Mouse (Mus musculus) left cerebral cortex, adult 2 months (tissue): ENCODE data around the gene Ophn1. TPM values are rescaled to one million over a fixed set of nuclear protein-coding genes. Genes with fewer than 3 reads are reported as not detected.

Experiments
- DNase-seq, 2 experiments: peaks; one replicate each; pipeline ENCODE4 v3.0.0; 2021 to 2022; ENCODE audit warnings: low spot score in 2 of 2, mixed read lengths in 1 of 2; ENCODE audit errors: extremely low spot score in 1 of 2
- H3K27ac ChIP-seq: fragments of 200-600 bp; 2 replicates; pipeline ENCODE4 v1.8.1; 2022
- H3K4me3 ChIP-seq: fragments of 200-600 bp; 2 replicates; pipeline ENCODE4 v1.8.1; 2022
- CTCF ChIP-seq: fragments of 200-600 bp; IDR thresholded peaks from 2 replicates; pipeline ENCODE4 v1.8.1; 2022; ENCODE audit warnings: antibody characterized with exemption, mild to moderate bottlenecking, moderate library complexity
- intact Hi-C: fragments of 180-260 bp; cut with DNase I; formaldehyde crosslinking; loops from one replicate; pipeline ENCODE4 v1.15.1; 2025
- long read RNA-seq, 2 experiments: library from polyadenylated mRNA; stranded (forward); transcript quantifications; one replicate each; pipeline ENCODE4 v2.0.0; 2021; ENCODE audit warnings: borderline mapping rate in 2 of 2
- total RNA-seq, 2 experiments: library from RNA; stranded (reverse); gene quantifications; 2 replicates each; pipeline ENCODE4 v1.2.3; 2021

The Ophn1 gene
- 10 to 100 TPM; 36.9 to 42.1 TPM for total RNA-seq
- long read RNA-seq, experiment 1, full-length matches to known transcripts, result 26 of 41 reads
- long read RNA-seq, experiment 1, partial matches to known transcripts, result 3 of 41 reads
- long read RNA-seq, experiment 1, other reads (novel, unspliced or antisense), result 12 of 41 reads
- long read RNA-seq, experiment 2, full-length matches to known transcripts, result 20 of 40 reads
- long read RNA-seq, experiment 2, partial matches to known transcripts, result 4 of 40 reads
- long read RNA-seq, experiment 2, other reads (novel, unspliced or antisense), result 16 of 40 reads

DNA sequence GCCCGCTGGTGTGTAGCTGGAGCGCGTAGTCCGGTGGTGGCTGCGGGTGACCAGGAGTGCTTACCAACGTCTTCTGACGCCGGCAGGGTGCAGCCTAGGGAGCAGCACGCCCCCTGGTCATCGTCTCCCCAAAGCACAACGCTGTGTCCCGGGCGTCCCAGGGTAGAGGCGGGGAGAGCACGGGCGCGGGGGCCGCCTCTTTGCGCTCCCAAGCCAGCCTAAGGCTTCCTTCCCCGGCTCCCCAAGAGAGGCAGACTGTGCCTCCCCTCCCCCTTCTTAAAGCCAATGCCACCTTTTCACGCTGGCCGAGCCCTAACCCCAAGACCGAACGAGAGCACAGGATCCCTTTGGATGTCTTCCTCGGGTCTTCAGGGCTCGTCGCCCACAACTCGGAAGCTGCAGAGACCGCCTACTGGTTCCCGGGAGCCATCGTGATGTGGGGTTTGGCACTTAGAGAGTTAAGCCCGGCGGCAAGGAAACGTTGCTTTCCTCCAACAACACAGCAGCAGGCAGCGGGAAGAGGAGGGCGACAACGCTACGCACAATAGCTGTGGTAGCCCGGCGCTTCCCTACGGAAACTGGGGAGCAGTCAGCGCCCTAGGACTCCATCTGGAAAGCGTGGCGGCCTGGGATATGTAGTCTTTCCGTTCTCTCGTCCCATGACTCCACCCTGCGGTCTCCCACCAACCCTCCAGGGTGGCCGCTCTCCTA, at the start of gene Ophn1:
Ophn1 (minus strand) TSS at position 620 of the 711 bp plus-strand sequence.
- peak within 1 kb of the TSS; percentile 89 for H3K27ac ChIP-seq
- H3K4me3 ChIP-seq, result peak within 1 kb of the TSS; percentile 64
- TF ChIP-seq CTCF, result no peak; the same call in none of the 2 replicates
- DNase-seq, result peak; percentile 65 to 71
- intact Hi-C loops, result loop anchor here (1.0 kb wide), 1 partner anchor 47 kb away; no protein-coding TSS in a partner anchor

DNA sequence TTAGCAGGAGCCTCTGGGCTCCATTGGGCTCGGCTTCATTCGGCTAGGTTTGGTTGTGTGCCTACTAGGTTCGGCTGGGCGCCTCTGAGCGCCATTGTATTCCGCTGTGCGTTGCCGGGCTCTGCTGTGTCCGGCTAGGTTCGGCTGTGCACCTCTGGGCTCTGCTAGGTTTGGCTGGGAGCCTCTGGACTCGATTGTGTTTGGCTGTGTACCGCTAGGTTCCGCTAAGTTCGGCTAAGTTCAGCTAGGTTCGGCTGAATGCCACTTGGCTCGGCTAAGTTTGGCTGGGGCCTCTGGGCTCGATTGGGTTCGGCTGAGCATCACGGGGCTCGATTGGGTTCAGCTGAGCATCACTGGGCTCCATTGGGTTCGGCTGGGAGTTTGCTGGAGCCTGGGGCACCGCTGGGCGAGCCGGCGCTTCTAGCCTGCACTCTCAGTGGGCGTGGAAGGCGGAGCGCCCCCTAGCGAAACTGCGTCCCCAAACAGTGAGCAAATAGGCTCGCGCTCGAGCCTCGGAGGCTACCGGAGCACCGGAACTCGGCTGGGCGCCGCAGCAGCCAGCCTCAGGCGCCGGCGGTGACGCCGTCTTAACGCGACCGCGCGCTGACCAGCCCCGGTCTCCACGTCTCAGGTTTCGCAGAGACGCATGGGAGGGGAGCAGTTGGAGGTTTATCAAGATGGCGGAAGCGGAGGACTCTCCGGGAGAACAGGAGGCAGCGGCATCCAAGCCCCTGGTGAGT, 46.9 kb upstream of the Ophn1 start:
- peak overlapping the region; percentile 49 for H3K4me3 ChIP-seq
- H3K27ac ChIP-seq, result peak overlapping the region; percentile 90
- peak; percentile 76 for TF ChIP-seq CTCF
- intact Hi-C loops, result loop anchor here (1.0 kb wide), 1 partner anchor 47 kb away; no protein-coding TSS in a partner anchor
- peak; percentile 90 to 92 for DNase-seq

DNA sequence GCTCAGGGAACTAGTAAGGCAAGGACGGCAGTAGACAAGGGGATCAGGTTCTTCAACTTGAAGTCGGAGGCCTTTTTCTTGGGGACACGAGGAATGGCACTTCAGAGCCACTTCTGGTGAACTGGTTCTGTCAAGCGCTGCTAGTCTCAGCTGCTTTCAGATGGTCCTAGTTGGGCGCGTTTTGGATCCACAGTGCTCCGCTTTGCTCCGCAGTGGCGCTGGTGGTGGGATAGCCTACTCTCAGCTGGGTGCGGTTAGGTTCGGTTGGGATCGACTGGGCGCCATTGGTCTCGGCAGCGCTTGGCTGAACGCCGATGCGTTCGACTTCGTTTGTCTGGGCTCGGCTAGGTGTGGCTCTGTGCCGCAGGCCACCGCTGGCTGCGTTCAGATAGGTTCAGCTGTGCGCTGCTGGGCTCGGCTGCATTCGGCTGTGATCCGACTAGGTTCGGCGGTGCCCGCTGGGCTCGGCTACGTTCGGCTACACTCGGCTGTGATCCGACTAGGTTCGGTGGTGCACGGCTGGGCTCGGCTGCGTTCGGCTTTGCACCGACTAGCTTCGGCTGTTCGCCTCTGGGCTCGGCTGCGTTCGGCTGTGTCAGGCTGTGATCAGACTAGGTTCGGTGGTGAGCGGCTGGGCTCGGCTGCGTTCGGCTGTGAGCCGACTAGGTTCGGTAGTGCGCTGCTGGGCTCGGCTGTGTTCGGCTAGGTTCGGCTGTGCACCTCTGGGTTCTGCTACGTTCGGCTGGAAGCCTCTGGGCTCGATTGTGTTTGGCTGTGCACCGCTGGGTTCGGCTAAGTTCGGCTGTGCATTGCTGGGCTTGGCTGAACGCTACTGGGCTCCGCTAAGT, 46.1 kb upstream of the Ophn1 start:
- TF ChIP-seq CTCF, result no peak
- intact Hi-C loops, result loop anchor here (1.0 kb wide), 1 partner anchor 47 kb away; no protein-coding TSS in a partner anchor

DNA sequence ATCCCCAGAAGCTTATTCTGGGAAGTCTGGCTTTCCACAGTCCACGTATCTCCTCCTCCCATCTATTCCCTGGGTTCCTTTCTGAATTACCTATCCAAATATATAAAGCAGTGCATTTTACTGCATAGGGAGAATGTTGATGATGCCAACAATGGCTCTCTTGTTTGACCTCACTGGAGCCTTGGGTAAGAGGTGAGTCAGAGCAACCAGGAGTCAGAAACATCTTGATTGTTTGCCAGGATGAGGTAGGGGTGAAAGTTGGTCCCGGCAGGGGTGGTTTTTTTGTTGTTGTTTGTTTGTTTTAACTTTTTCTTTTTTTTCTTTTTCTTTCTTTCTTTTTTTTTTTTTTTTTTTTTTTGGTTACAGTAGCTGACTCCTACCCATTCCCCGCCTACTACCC, 45.3 kb upstream of the Ophn1 start, which contains the start of gene Yipf6:
Yipf6 (plus strand) TSS at position 216 of the 400 bp plus-strand sequence.
- Histone ChIP-seq H3K27ac (peak within 1 kb of the TSS; percentile 80), H3K4me3 (peak within 1 kb of the TSS; percentile 53)
- DNase-seq, result no peak
- no peak for TF ChIP-seq CTCF
- intact Hi-C loops, result no loop called here

More for the DNA sequence above, 46.1 kb upstream of the Ophn1 start:
- Histone ChIP-seq H3K27ac (peak overlapping the region; percentile 90), H3K4me3 (peak overlapping the region; percentile 53)
- DNase-seq, result peak; percentile 96

DNA sequence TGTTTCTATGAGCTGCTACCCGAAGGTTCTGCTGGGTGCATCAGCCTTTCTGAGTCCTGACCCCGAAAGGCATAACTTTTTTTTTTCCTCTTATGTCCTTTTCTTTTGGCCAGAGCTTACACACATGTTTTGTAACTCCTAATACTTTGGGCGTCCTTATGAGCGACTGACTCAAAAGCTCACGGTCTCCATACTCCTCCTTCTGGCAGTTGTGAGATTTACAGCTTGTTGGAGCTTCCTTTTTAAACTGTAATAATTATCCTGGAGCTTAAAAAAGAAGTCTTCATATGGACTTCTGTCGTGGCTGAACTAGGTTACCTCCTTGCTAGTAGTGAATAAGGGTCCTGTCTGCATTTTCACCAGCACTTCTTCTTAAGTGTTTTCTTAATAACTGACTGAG, 28.6 kb upstream of the Ophn1 start:
- TF ChIP-seq CTCF, result peak; percentile 68
- peak in 1 of 2 experiments; percentile 10 for DNase-seq
- intact Hi-C loops, result loop anchor here (1.0 kb wide), 1 partner anchor 218 kb away; no protein-coding TSS in a partner anchor
- no peak overlapping the region for H3K27ac ChIP-seq
- H3K4me3 ChIP-seq, result no peak overlapping the region

DNA sequence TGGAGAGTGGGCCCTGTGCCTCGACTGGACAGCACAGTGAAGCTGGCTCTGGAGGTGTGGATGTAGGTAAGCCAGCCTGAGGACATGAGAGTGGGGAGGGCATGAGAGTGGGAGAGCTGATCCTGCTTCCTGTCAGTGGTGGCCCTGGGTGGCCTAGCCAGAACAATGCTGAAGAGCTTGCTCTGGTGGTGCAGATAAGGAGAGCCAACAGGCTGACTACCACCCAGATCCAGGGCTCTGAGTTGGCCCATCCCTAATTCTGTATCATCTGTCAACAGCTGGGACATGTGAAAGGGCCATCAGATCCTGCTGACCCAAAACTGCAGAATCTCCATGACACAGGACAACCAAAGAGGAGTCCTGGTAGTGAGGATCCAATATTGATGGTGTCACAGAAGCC, 18.1 kb upstream of the Ophn1 start:
- no peak overlapping the region for H3K27ac ChIP-seq
- TF ChIP-seq CTCF, result no peak
- H3K4me3 ChIP-seq, result no peak overlapping the region
- intact Hi-C loops, result no loop called here
- DNase-seq, result no peak

DNA sequence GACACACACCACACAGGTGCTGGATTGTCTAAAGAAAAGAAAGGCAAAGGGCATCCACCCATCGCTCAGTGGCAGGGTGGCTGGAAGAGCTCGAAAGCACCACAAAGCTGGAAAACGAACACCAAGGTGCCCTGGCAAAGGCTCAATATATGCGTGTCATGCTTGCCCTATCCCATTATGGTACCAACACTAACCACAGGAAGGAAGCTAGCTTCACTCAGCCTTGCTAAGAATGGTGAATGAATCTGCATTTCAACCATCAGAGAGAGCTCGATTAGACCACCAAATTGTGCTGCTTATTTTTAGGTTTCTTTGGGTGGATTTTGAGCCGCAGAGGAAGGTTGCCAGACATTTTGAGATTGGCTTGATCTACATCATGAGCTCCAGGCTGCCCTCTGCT, 13.4 kb upstream of the Ophn1 start:
- Histone ChIP-seq H3K4me3 (no peak overlapping the region), H3K27ac (no peak overlapping the region)
- intact Hi-C loops, result no loop called here
- TF ChIP-seq CTCF, result no peak
- no peak for DNase-seq

DNA sequence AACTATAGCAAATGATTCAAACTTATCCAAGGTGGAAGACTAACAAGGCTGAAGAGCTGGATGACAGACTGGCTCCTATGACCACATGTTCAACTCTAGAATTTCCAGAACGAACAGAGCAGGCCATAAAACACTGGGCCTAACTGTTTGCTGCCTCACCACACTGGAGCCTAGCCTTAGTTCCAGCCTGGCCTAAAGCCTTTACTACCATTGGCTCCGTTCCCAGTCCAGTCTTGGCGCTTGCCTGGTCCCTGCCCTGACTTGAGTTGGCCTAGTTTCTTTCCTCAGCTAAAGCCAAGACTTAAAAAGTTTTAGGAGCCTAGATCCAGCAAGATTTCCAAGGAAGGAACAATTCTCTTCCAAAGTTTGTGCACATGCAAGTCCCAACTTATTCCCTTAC, 7.5 kb upstream of the Ophn1 start:
- no peak for TF ChIP-seq CTCF
- DNase-seq, result no peak
- H3K27ac ChIP-seq, result no peak overlapping the region
- intact Hi-C loops, result no loop called here
- no peak overlapping the region for H3K4me3 ChIP-seq

DNA sequence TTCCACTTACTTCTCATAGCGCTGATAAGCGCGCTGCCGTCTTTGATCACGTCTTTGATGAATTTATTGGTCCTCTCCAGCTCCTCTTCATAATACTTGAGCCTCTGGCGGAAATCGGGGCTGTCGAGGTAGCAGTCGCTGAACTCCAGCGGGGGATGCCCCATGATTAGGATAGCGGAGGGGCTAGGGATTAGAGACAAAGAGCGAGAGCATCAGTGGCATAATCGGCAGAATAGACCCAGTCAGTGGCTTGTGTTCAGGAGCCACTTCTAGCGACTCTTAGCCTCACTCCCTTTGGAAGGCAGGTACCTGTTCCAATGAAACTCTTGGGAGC, 786 bp downstream of the Ophn1 start:
- peak overlapping the region; percentile 64 for H3K4me3 ChIP-seq
- DNase-seq, result no peak
- peak overlapping the region; percentile 89 for H3K27ac ChIP-seq
- TF ChIP-seq CTCF, result no peak
- intact Hi-C loops, result loop anchor here (1.0 kb wide), 1 partner anchor 47 kb away; no protein-coding TSS in a partner anchor

DNA sequence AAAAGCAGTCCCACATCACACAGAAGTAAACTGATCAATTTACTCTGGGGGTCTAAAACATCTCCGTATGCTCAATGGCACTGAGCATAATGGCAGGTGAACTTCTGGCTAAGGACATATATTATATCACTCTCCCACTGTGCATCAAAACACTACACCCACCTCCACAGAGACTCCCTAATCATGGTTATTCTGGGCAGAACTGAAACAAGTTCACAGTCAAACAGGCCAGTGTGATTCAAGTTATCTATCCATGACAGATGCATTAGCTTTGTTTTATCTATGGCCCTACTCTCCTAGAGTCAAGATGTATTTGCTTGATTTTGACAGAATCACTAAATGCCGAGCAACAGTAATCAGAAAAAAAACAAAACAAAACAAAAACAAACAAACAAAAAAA, 8.8 kb downstream of the Ophn1 start:
- DNase-seq, result no peak
- H3K4me3 ChIP-seq, result no peak overlapping the region
- intact Hi-C loops, result no loop called here
- no peak for TF ChIP-seq CTCF
- no peak overlapping the region for H3K27ac ChIP-seq

DNA sequence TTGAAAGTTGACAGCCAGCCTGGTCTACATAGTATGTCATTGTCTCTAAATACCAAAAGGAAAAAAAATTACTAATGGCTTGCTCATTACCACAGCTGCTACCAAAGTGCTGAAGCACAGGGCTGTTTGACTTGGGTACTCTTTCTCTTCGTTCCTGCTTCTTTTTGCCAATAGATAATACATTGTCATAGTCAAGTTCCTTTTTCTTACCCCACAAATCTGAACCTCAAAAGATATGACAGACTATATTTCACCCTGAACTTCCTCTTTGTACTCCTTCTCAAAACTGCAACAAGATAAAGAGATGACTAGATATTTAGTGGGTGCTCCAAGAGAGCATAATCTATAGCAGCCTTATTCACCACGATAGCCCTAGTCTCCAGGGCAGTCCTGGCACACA, 9.7 kb downstream of the Ophn1 start:
- intact Hi-C loops, result no loop called here
- Histone ChIP-seq H3K4me3 (no peak overlapping the region), H3K27ac (no peak overlapping the region)
- DNase-seq, result no peak
- no peak for TF ChIP-seq CTCF
